Mouse (Mus musculus): ENCODE data around the gene Omg. TPM values are rescaled to one million over a fixed set of nuclear protein-coding genes. Genes with fewer than 3 reads are reported as not detected.
A peak's percentile ranks its signal among the peaks of the same experiment; 100 is the strongest.

Omg gene
- total RNA-seq, 1 experiment from 2014 or later, result 6.2 TPM

- no peak for DNase-seq
Observed at GRCm38 (mm10) chr11:79515331-79515730, 11.4 kb upstream of the Omg start.

- DNase-seq, result no peak
Observed at GRCm38 (mm10) chr11:79511970-79512369, 8.1 kb upstream of the Omg start.

DNA sequence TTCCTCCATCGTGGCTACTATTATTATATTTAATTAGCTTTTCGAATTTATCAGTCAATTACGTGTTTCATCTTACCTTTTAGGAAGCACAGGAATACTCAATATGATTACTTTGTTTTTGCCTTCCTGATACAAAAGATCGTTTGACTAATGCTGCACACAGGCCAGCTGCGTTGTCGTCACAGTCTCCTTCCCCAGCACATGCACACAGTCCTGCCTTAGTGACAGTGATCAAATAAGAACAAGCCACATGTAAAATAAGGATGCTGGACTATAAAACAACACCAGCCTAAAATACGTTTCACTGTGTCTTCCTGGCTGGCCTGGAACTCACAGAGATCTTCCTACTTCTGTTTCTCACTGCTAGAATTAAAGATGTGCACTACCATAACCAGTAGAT, 622 bp upstream of the Omg start:
- DNase-seq, result no peak

DNA sequence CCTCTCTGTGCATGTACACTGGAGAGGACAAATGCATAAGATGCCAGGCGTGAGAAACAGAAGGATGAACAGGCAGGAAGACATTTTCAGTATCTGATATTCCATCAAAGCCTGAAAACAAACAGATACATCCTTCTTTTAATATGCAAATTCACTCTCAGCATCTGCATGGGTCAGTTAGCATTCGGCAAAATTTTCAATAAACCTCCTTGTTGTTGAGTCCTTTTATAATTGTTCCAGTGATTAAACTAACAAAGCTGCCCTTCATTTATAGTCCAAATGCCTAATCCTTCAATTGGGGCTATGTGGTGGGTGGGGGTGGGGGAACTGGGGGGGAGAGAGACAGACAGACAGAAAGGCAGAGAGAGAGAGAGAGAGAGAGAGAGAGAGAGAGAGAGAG, 967 bp downstream of the Omg start:
- no peak for DNase-seq

GRCm38 (mm10) chr11:79494976-79495800, 8.7 kb downstream of the Omg start:
- DNase-seq, result no peak

- no peak for DNase-seq
Observed at GRCm38 (mm10) chr11:79484721-79485120, 19.2 kb downstream of the Omg start.

DNA sequence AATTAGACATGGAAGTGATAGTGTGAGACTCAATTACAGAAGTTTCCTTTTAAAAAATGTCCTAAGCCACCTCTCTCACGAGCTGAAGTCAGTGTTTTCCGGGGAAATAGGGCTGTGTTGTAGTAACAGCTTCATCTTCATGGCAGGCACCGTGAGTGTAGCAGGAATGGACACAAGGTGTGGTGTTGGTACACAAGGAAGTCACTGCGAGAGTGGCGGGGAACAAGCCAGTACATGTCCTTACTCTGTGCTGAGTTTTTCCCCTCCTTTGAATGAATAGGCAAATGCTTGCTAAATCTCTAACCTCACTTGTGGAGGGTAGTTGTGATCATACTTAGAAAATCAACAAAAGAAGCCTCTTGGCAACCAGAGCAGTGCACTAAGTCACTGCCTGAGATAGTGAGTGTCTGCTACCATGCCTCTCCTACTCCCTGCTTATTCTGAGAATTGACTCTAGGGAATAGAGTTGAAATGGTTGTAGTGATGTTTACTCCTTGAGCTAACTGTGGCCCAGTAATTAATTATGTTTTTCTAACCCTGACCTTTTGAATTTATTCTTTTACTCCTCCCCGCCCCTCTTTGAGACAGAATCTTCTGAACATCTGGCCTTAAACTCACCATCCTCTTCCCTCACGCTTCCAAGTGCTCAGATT, 19.9 kb downstream of the Omg start:
- DNase-seq, result no peak

- no peak for DNase-seq
Observed at GRCm38 (mm10) chr11:79483392-79483791, 20.5 kb downstream of the Omg start.

GRCm38 (mm10) chr11:79468097-79468496, 35.8 kb downstream of the Omg start:
- DNase-seq, result no peak

DNA sequence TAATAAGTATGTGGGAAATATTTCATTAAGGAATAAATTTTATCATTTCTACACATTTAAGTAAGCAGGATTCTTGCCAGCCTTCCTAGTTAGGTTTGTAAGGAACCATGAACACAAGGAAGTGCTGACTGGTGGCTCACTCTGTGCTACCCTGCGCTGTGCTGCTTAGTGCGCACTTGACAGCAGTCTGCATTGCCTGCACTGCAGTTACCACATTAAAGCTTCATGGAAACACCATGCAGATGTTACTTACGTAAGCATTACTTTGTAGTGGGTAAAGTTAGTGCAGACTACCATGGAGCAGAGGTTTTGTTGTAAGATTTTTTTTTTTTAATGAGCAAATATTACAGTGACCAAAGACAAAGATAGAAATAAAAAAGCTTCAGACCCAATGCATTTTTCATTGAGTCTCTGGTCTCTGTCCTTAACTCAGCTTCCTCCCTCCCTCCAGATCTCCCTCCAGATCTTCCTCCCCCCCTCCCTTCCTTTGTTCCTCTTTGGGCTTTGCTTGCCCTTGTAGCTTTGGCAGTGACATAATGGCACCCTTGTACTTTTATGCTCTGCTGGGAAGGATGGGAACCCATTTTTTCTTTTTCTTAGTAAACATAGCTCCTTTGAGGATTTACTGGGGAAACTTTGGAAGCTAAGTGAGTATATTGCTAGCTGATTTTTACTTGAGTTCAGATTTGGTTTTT, 43.0 kb downstream of the Omg start:
- DNase-seq, result no peak

- no peak for DNase-seq
Observed at GRCm38 (mm10) chr11:79459846-79460245, 44.0 kb downstream of the Omg start.

GRCm38 (mm10) chr11:79457928-79458327, 46.0 kb downstream of the Omg start:
- peak; percentile 18 for DNase-seq

GRCm38 (mm10) chr11:79452966-79453365, 50.9 kb downstream of the Omg start:
- no peak for DNase-seq

Other genes starting within 250 kb of the Omg start
- 36.4 and 56.3 TPM in 2 replicates for gene Wsb1, start 249.4 kb downstream of the Omg start, total RNA-seq (2021)
- not detected in 2 replicates for gene Gm9964, start 207.2 kb downstream of the Omg start, total RNA-seq (2021)
- gene Nf1, start 164.4 kb downstream of the Omg start, total RNA-seq (2021), result 71.1 and 80.0 TPM in 2 replicates
- 1.0 and 1.5 TPM in 2 replicates for gene Evi2b, start 19.7 kb upstream of the Omg start, total RNA-seq (2021)
- gene Evi2, start 26.5 kb upstream of the Omg start, total RNA-seq (2021), result not detected in 2 replicates
- 0.62 and 1.3 TPM in 2 replicates for gene Evi2a, start 26.5 kb upstream of the Omg start, total RNA-seq (2021)
- gene Rab11fip4, start 87.1 kb upstream of the Omg start, total RNA-seq (2021), result 3.4 and 4.2 TPM in 2 replicates